Mouse (Mus musculus) bone marrow, adult 2 months (tissue): ENCODE data around the gene Lad1.

Source experiments
- CTCF ChIP-seq: fragments of 200-500 bp; IDR thresholded peaks from 2 replicates; pipeline ENCODE4 v1.5.1; 2011; ENCODE audit warnings: low read length, control low read depth; ENCODE audit not compliant: control insufficient read depth, insufficient read depth
- POLR2A ChIP-seq: fragments of 200-500 bp; IDR thresholded peaks from 2 replicates; pipeline ENCODE4 v1.6.1; 2011; ENCODE audit warnings: low read depth, mild to moderate bottlenecking, control low read depth, low read length, borderline replicate concordance; ENCODE audit not compliant: control insufficient read depth

DNA sequence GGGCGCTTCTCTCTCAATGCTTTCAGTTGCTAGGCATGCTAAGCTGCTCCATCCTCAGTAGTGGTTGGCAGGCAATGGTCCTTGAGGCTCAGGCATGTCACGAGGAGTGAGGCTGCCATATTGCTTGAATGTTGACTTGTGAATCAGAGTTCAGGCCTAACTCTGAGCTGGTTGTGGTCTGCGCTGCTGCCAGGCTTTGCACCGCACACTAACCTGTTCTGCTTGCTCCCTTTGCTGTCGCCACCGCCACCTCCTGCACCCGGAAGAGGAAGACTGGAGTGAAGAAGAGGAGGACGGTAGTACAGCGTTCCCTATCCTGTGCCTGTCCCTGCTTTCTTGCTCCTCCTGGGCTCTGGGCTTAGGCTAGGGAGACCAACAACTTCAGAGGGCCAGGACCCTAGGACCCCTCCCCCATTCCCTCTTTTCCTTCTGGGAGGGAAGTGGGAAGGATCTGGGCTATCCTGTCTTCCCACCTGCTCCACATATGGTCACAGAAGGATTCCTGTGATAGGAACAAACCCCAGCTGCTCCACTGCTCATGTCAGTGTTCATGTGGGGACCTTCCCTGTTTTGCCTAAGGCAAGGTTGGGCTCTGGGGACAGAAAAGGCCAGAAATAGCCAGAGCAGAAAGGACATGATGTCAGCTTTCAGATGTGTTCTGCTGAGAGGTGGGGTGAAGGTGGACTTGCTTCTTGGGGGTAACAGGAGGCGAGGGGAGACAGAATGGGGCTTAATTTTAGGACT lies 25.3 kb downstream of the Lad1 start:
- no peak for TF ChIP-seq CTCF
- TF ChIP-seq POLR2A, result no peak
